Mouse (Mus musculus): ENCODE data around the gene Chic2.

Gene Chic2

DNA sequence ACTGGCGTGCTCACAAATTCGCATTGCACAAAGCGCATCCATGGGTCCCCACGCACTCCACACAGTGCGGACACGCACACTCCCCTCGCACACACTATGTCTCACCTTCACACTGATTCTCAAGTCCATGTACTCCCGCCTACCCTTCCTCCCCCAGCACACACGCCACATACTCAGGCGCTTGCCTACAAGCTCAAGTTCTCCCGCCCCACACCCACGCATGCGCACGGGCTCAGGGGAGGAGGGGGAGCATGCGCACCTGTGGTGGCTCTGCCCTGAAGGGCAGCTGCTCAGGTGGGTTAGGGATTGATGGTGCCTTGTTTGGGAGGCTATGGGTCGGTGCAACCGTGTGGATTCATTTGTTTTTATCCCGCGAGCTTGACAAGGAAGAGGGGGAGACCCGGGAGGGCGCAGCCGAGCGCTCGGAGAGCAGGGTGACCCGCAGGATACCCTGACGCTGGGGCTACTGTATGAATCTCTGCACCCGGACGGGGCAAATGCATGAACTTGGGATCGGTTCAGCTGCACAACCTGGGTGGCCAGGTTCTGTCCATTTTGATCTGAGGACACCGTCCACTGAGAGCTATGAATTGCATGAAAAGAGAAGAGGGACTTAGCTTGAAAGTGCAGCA is 22.7 kb upstream of the Chic2 start:
- DNase-seq (ENCODE audit: low read depth, low spot score) = peak; percentile 47

GRCm38 (mm10) chr5:75066715-75067114 is 22.1 kb upstream of the Chic2 start:
- no peak for DNase-seq (ENCODE audit: low read depth, low spot score)

GRCm38 (mm10) chr5:75063177-75063576 is 18.6 kb upstream of the Chic2 start:
- DNase-seq (ENCODE audit: low read depth, low spot score) = peak; percentile 74

DNA sequence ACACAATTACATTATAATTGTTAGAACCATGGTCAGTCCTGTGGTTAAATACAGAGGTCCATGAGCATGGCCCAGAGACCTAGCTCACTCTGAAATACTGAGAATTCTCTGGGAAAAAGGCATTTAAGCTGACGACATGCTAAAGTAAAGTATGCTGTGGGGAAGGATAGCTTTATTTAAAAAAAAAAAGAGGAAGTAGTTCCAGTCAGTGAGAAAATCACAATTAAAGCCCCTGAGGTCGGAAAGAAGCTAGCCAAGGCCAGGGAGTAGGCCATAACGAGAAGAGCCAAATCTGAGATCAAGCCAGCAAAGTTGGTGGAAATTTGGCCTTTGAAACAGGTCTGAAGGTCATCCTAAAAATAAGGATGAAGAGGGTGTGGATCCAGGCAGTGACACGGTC is 6.5 kb upstream of the Chic2 start:
- no peak for DNase-seq (ENCODE audit: low read depth, low spot score)

DNA sequence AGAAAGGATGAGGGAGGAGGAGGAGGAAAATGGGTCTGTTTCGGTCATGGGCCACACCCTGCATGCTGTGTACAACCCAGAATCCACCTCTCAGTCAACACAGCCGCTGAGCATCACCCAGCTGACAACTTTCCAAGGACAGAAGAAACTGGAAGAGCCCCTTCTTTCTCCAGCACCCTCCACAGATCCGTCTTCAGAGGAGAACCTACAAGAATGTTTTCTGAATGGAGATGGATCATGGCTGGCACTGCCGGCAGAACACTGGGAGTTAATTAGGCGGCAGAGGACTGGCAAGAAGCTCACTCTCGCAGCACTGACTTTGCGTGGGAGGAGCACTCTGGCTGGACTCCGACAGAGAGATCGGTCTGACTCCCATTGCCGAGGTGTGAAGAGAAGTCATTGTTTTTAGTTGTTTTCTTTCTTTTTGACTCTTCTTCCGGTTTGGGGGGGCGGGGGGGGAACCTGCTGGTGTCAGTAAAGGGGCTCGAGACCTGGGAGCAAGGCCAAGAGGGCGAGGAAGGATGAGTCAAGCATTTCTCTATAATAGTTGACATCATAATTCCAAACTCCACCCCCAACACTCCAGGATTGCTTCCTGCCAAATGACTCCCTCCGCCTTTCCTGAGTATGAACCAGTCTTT is 2.2 kb upstream of the Chic2 start:
- peak; percentile 86 for DNase-seq (ENCODE audit: low read depth, low spot score)

DNA sequence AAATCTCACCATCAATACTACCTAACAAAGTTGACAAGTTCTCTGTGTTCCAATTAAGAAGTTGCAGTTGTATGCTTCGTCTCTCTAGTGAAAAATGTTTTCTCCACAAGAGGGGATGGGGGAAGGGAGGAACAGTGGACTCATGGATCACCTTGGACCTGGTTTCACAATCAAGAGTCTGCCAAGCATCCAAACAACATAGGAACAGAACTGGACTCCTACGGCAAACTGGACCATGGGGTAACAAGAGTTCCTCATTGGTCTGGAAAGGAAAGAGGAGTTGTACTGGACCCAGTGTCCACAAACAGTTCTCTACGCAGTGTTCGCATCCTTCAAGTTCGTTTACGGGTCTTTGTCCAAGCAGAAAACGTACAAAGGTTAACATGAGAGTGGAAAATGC is 797 bp upstream of the Chic2 start:
- no peak for DNase-seq (ENCODE audit: low read depth, low spot score)

- DNase-seq (ENCODE audit: low read depth, low spot score) = peak; percentile 25
Observed at GRCm38 (mm10) chr5:75043621-75044301, 813 bp downstream of the Chic2 start.

GRCm38 (mm10) chr5:75043011-75043445 is 1.5 kb downstream of the Chic2 start:
- DNase-seq (ENCODE audit: low read depth, low spot score) = no peak

DNA sequence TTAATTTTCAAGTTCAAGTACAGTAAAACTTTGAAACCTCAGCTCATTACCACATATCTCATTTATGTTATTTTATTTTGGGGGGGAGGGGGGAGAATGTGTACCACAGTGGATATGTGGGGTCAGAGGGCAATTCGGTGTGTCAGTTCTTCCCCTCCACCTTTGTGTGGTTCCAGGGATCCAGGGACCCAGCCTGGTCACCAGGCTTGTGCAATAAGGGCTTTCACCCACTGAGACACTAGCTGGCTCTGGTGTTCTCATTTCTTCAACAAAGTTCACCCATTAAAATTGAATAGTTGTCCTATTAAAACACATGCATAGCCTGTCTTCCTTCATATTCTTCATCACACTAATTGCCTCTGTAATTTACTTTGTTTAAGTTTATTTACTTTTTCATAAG is 5.3 kb downstream of the Chic2 start:
- DNase-seq (ENCODE audit: low read depth, low spot score) = no peak

- DNase-seq (ENCODE audit: low read depth, low spot score) = no peak
Observed at GRCm38 (mm10) chr5:75035475-75035874, 9.1 kb downstream of the Chic2 start.

GRCm38 (mm10) chr5:75014768-75015167 is 29.8 kb downstream of the Chic2 start:
- DNase-seq (ENCODE audit: low read depth, low spot score) = no peak

DNA sequence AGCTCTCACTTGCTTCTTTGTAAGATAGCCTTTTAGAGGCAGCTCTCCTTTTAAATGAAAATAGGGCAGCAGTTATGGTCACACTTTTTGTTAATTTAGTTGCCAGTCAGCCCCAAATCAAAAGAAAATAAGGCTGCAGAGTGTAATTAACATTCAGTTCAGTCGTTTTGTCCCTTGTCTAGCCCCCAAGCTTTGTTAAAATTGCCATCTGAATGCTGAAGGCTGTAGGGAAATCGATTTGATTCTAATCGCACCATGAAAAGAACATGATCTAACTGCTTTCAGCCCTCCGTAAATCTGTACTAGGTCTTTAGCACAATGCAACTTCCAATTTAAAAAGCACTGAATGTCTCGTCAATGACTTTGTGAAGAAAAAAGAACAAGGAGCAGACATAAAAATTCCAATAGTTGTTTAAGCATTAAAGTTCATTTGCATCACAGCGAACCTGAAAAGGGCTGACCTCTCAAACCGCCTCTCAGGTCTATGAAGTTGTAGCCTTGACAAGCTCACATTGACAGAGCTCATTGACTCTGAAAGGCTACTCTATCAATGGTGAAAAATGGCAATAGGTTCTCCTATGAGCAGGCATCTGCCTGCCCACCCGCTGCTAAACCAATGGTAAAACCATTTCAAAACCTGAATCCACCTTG is 31.7 kb downstream of the Chic2 start:
- no peak for DNase-seq (ENCODE audit: low read depth, low spot score)

- DNase-seq (ENCODE audit: low read depth, low spot score) = peak; percentile 43
Observed at GRCm38 (mm10) chr5:75011985-75012738, 32.4 kb downstream of the Chic2 start.

DNA sequence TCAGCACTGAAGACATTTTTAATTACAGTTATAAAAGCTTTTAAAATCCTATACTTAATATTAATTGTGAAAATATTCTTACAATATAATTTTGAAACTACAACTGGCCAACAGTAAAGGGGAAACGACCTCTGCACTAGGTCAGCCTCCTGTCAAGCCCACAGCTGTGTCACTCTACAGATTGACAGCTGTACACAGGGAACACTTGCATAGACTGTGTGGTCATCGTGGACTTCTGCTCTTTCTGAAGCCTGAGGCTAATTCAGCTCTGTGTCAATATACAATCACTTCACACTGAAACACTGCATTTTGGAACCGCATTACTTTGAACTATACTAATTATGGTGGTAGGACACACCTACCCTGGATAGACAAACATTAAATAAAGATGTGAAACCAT is 39.8 kb downstream of the Chic2 start:
- DNase-seq (ENCODE audit: low read depth, low spot score) = no peak

DNA sequence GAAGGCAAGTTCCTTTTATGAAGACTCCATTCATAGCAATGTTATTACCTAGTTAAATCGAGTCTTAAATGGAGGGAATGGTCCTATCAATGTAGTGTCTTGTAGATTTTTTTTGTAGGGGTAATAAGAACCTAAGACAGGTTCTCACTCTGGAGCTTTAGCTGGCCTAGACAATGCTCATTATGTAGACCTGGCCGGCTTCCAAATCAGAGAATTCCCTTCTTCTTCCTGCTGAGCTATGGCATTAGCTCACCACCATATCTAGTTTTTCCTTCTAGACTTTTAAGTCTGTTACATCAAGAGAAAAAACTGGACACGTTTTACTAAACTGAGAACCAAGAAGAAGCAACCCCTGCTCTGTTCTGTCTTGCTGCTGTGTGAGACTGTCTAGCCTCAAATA is 42.5 kb downstream of the Chic2 start:
- DNase-seq (ENCODE audit: low read depth, low spot score) = peak; percentile 51

DNA sequence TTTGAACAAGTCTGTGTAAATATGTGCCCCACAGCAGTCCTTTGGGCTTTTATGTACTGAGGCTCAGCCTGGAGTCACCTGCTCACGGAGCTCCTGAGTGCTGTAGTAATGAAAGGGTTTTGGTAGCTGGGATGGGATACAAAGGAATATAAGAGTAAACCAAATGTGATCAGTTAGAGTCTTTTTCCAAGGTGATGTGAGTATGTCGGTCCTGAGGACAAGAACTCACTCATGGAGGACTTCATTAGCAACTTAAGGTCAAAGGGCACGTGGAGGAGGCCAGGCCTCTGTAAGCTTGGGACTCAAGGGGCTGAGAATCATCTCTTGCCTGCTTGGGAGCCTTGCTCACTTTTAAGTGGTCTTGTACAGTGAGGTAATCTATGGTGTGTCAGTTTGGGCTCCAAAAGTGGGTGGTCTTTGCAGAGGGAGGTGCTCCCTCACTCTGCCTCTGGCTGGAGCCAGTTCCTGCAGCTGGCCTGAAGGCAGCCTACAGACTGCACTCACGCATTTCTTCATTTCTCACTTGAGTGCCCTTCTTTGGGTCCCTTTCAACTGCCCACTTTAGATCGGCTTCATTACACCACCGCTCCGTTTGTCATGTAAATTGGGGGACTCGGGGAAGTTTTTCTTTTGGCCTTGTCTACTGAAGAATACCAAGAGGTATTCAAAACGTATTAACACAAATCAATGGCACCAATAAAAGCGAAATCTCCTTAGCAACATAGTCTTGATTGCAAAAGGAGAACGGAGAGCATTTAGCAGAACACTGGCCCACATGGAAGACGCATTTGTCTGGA is 45.7 kb downstream of the Chic2 start:
- peak; percentile 4 for DNase-seq (ENCODE audit: low read depth, low spot score)

DNA sequence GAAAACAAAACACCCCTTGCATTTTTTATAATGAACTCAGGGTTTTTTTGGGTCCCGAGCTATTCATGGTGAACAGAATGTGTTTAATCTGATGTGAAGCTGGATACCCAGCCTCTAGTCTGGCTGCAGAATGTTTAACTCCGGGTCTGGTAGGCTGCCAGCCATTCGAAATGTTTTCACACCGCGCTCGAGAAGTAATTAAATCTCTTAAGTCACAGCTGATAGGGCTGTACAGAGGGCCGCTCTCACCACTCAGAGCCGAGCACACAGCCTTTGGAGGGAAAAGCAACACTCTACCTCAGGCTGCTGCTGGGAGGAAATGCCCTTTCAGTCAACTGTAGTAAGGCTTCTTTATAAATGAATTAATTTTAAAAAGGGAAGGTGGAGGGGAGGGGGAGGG is 49.6 kb downstream of the Chic2 start:
- DNase-seq (ENCODE audit: low read depth, low spot score) = peak; percentile 25

- no peak for DNase-seq (ENCODE audit: low read depth, low spot score)
Observed at GRCm38 (mm10) chr5:74984101-74984500, 60.5 kb downstream of the Chic2 start.

DNA sequence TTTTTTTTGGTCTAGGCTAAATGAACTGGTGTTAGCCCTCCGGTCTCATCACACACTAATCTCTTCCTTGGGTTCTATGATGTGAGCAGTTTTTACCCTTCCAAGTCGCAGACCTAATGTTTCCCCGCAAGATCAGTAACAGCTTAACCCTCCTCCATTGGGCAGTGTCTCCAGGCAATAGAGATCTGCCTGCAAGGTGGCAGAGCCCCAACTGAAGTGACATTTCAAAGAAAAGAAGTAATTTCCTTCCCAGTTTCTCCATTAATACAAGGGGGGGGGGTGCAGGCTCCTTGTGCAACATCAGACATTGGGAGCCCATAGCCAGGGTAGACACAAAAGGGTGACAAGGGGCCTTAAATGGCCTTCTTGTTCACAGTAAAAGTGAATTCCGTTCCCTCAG is 64.0 kb downstream of the Chic2 start:
- DNase-seq (ENCODE audit: low read depth, low spot score) = no peak

DNA sequence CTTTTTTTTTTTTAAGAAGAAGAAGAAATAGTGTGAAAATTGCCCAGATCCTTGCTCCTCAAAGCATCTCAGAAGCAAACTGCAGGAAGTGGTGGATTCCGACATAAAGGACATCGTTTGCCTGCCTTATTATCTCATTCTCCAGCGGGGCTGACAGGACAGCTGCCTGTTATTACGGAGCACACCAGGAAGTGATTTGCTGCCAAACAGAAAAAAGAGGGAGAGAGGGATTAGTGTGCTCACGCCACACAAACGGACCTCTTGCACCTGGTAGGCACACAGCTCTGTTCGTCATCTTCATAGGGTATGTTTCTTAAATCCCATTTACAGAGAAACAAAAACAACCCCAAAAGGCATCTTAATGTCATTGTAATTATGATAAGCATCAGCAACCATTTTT is 64.4 kb downstream of the Chic2 start:
- DNase-seq (ENCODE audit: low read depth, low spot score) = no peak

DNA sequence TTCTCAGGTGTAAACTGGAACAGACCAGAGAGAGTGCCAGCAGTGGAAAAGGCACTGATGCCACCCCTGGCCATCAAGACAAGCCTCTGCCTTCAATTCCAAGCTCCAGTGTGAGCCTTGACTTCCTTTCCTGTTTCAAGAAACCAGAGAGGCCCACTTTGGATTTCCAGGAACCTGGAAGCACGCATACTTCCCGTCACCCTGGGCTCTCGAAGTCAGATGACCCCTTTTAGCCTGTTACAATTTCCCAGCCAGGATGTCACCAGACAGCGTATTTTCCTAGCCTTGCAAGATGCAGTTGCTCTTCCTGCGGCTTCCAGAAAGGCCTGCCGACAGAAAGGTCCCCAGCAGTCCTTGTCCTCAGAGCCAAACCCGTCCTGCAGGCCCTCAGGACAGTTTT is 65.0 kb downstream of the Chic2 start:
- DNase-seq (ENCODE audit: low read depth, low spot score) = no peak
